Mouse (Mus musculus): ENCODE measurements around the gene Gpld1. TPM values are rescaled to one million over a fixed set of nuclear protein-coding genes. Genes with fewer than 3 reads are reported as not detected.
A peak's percentile ranks its signal among the peaks of the same experiment; 100 is the strongest.
"Not testable (repeated sequence)": the region's sequence is repeated elsewhere in the genome, so short reads cannot be mapped to it uniquely, and the experiment has no call there.

Gene Gpld1
- total RNA-seq, 2 experiments from 2014 or later: not detected

DNA sequence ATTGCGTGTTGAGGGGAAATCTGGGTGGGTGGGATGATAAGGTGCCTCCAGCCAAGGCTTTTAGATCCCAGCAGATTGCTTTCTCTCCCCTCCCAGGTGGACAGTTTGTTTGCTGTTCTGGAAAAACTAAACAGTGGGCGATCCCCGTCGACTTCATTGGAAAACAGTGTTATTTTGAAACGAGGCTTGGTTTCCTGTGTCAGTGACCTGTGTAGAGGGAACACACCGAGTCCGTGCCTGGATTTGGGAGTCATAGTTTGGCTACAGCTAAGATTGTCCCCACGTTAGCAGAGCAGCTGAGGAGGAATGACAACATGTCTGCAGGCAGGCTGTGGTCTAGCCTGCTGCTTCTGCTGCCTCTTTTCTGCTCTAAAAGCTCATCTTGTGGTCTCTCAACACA is 351 bp downstream of the Gpld1 start:
- ATAC-seq (replicated peaks; ENCODE audit: low FRiP score, poor library complexity, severe bottlenecking): no peak

DNA sequence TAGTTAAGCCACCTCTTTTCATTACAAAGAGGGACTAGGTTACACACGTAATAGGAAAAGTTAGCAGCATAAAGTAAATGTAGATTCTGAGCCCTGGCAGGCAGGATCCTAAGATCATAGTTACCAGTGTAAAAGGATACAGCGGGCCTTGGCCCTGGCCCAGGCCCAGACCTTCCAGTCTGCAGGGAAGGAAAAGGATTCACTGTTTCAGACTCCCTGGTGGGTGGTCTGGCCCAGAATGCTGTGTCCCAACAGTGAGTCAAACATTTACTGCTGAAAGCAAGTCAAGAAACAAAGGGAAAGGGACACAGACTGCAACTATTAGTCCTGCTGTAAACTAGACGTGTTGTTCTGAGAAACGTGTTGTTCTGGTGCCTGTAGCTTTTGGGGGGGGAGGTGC is 2.6 kb downstream of the Gpld1 start:
- no peak for ATAC-seq (replicated peaks; ENCODE audit: low FRiP score, poor library complexity, severe bottlenecking)

DNA sequence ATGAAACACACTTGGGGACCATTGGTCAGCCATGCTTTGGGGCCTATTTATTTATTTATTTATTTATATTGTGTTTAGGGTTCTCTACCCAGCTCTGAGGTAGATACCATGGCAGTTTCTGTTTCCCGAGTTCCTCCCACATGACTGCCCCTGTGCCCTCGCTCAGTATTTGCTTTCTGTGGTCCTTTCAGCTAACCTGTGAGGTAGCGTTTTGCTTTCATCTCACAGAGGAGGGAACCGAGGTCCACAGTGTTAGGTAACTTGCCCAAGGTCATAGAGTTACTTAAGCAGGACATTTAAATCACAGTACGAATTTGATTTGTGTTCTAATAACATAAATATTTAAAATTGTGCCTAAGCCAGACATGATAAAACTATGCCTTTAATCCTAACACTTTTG is 4.2 kb downstream of the Gpld1 start:
- no peak for ATAC-seq (replicated peaks; ENCODE audit: low FRiP score, poor library complexity, severe bottlenecking)

DNA sequence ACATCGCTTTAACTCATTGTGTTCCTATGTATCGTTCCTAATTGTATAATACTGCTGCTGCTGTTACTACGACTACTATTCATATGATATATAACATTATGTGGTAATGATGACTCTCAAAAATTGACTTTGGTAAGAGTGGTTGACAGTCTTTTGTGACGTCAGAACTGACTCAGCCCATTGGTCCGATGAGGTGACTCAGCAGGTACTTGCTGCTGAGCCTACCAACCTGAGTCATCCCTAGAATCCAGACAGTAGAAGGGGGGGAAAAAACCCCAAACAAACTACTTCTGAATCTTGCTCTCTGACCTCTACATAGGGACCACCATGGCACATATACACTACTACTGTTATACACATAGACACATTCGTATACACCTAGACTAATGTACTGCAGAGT is 5.9 kb downstream of the Gpld1 start:
- ATAC-seq (replicated peaks; ENCODE audit: low FRiP score, poor library complexity, severe bottlenecking): no peak

DNA sequence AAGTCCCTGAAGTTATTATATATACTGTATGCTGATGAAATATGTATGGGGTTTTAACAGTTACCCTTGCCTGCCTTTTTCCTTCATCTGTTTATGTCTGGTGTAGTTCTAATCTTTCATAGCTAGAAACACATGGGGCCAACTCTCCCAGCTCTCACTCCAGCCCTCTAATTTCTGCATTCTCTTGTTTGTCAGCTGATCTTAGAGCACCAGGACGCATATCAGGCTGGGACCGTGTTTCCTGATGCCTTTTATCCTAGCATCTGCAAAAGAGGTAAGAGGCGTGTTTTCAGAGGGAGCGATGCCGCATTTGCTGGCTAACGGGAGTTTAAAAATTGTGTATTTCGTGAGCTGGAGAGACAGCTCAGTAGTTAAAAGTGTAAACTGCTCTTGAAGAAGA is 9.7 kb downstream of the Gpld1 start:
- no peak for ATAC-seq (replicated peaks; ENCODE audit: low FRiP score, poor library complexity, severe bottlenecking)

DNA sequence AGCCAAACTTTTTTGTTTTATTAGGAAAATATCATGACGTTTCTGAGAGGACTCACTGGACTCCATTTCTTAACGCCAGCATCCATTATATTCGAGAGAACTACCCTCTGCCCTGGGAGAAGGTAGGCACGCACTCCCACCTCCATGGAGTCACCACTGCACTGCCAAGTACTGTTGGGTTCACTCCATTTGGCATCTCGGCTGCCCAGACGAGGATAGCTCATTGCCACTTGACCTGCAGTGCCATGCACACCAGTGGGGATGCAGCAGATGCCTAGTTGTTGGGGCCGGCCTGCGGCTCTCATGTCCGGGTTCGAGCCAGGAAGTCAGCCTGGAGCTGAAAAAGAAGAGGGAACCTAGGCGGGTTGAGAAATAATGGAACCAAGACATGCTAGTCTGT is 12.1 kb downstream of the Gpld1 start:
- ATAC-seq (replicated peaks; ENCODE audit: low FRiP score, poor library complexity, severe bottlenecking): no peak

DNA sequence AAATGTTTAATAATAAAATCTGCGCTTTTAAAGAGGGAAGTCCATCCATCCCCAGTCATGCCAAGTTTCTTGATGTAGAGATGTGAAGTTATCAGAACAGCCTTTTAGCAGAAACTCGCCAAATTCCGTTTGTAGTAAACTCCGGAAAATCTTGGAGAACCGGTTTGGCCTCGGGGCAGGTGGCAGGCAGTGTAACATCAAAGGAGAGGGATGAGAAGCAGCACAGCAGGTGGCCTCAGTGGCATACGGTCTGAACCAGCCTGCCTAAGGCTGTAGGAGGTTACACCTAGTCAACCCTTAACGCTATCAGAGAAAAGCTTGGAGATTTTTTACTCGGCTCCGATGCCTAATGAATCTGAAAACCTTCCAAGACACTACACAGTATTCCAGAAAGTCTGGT is 12.5 kb downstream of the Gpld1 start:
- ATAC-seq (replicated peaks; ENCODE audit: low FRiP score, poor library complexity, severe bottlenecking): no peak

DNA sequence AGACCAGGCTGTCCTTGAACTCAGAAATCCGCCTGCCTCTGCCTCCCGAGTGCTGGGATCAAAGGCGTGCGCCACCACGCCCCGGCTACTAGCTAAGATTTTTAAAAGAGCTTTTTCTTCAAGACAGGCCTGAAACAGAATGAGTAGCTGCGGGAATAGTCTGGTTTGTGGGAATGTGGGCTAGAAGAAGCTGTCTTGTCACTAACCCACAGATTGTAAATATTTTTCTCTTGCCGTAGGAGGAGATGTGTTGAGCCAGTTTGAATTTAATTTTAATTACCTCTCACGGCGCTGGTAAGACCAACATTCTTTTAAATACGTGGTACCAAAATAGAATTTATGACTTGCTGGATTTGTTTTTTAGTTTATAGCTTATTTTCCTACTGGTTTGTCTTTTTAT is 15.7 kb downstream of the Gpld1 start:
- no peak for ATAC-seq (replicated peaks; ENCODE audit: low FRiP score, poor library complexity, severe bottlenecking)

DNA sequence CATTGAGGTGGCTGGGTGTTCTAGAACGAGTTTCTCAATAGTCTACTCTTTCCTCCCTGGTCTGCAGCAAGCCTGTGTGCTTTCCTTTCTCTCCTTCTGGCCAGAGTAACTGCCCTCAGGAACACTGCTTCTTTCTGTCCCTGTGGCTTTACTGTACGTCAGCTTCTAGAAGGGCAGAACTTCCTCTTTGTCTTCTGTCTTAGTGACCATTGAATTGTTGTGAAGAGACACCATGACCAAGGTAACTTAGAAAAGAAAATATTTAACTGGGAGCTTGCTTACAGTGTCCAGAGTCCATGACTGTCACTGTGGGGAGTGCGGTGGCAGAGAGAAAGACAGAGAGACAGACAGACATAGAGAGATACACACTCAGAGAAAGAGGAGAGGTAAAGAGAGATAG is 17.1 kb downstream of the Gpld1 start:
- ATAC-seq (replicated peaks; ENCODE audit: low FRiP score, poor library complexity, severe bottlenecking): no peak

DNA sequence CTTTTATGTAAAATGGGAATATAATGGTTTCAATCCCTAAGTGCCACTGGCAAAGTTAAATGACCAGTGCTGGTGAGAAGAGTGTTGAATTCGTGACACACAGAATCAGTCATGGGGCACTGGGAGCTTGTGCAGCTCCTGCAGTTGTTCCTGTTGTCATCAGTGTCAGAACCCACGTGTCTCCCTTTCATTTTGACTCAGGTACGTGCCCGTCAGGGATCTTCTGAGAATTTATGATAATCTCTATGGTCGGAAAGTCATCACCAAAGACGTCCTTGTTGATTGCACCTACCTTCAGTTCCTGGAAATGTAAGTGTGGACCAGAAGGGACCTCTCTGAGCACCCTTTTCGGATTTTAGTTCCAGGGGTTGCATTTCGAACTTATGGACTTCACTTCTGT is 19.2 kb downstream of the Gpld1 start:
- ATAC-seq (replicated peaks; ENCODE audit: low FRiP score, poor library complexity, severe bottlenecking): no peak

DNA sequence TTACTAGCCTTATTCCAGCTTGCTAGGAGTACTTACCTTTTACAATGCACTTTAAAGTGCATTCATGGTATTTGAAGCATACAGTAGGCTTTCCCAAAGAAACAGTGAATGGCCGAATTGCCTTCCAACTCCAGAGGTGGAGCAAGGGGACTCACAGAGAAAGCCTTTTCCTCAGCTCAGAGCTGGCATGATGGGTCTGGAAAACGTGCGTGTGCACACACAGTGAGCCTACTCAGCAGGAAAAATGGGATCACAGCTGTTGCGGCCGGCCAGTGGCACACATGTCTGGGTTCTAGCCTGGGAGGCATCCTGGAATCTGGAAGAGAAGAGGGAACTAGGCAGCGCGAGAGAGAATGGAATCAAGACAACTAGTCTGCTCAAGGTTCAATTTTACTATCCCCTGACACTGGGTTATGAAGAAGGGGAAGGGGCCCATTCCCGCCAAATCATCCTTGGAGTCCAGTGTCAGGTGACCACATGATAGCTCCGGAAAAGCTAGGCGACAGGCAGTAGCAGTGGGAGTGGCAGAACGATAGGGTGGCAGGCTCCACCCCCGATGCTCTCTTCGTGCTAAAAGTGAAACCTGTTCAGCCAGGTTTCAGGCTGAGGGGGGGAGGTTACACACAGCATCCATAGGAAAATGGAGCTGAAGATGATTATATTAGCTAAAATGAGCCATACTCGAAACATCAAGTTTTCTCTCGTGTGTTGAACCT is 22.3 kb downstream of the Gpld1 start:
- ATAC-seq (replicated peaks; ENCODE audit: low FRiP score, poor library complexity, severe bottlenecking): peak; percentile 70

DNA sequence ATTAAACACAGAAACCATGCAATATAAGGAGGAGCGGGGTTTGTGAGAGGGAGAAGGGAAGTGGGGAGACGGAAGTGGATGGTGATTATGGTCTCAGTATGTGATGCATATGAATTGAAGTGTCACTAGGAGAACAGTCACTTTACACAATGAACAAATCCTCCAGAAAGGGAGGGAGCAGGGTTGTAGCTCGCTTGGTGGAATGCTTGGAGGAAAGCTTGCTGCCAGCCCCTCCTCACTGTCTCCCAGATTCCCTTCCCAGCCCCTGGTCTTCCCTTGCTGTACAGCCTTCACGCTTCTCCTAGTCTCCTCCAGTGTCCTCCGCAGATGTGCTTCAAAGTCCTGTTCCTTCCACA is 22.9 kb downstream of the Gpld1 start:
- peak; percentile 58 for ATAC-seq (replicated peaks; ENCODE audit: low FRiP score, poor library complexity, severe bottlenecking)

DNA sequence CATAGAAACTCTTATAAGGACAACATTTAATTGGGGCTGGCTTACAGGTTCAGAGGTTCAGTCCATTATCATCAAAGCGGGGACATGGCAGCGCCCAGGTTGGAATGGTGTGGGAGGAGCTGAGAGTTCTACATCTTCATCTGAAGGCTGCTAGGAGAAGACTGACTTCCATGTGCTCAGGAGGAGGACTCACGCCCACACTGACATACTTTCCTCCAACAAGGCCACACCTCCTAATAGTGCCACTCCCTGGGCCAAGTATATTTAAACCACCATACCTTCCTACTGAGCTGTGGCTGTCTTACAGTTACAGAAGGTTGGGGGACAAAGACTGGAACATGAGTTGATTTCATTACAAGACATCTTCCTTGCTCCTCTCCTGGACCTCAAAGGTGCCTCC is 28.8 kb downstream of the Gpld1 start:
- ATAC-seq (replicated peaks; ENCODE audit: low FRiP score, poor library complexity, severe bottlenecking): not testable (repeated sequence)

DNA sequence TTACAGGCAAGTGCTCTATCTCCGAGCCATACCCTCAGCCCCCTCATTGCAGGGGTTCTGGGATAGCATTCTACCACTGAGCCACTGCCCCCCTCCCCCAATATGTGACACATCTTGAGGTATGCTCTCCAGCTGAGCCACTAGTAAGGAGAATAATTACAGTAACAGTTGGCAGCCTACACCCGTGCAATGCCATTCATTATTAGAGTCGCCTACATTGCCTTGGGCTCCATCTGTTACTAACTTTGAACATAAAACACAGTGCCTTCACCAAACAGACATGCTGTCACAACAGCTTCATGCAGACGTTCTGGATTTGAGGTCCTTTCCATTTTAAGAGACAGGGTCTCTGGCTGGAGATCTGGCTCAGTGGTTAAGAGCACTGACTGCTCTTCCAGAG is 33.4 kb downstream of the Gpld1 start:
- ATAC-seq (replicated peaks; ENCODE audit: low FRiP score, poor library complexity, severe bottlenecking): no peak

DNA sequence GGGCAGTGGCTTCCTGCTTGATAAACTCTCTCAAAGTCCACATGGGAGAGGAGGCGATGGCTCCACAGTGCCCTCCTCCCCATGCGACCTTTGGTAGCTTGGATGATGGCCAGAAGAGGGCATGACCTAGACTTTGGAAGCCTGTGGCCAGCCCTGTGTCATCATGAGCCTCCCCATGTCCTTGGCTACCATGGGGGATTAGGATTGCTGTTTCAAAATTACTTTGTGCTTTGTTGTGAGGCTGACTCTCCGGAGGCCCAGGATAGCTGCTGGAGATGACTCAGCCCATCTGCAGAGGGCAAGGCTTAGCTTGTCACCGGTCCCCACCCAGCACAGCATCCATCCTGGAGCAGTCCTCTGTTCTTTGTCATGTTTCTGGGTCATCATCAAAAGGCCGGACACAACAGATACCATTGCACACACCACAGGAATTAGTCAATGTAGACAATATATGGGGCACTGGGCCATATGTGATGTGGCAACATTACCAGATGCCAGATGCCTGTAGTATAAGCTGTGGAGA is 34.9 kb downstream of the Gpld1 start:
- no peak for ATAC-seq (replicated peaks; ENCODE audit: low FRiP score, poor library complexity, severe bottlenecking)

DNA sequence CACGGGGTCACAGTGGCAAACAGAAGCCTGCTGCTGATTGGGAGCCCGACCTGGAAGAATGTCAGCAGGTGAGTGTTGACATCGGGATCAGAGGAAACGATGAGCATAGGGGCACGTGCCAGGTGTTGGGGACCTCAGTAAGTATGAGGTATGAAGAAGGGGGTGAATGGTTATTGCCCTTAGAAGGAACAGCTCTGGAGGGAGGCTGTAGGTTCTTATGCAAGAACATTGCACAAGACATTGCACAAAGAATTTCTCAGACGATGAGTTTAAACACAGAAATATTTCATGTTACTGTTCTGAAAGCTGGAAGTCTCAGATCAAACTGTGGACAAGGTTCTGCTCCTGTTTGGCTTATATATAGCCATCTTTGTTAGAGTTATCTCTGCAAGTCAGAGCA is 38.1 kb downstream of the Gpld1 start:
- no peak for ATAC-seq (replicated peaks; ENCODE audit: low FRiP score, poor library complexity, severe bottlenecking)

DNA sequence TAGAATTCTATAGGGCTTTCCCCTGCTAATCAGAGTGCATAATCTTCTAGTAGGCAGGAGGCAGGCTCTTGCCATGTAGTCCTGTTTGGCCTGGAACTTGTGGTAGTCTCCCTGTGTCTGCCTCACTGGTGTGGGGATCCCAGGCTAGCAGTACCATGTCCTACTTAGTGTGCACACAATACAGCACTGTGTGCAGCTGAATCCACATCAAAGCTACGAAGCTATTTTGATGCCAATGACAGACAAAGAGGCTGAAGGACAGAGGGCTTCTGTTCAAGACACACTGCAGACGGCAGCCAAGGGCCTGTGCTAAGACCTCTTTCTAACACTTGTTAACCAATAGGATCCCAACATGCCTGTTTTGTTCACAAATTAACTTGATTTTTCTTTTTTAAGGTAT is 42.5 kb downstream of the Gpld1 start:
- no peak for ATAC-seq (replicated peaks; ENCODE audit: low FRiP score, poor library complexity, severe bottlenecking)

DNA sequence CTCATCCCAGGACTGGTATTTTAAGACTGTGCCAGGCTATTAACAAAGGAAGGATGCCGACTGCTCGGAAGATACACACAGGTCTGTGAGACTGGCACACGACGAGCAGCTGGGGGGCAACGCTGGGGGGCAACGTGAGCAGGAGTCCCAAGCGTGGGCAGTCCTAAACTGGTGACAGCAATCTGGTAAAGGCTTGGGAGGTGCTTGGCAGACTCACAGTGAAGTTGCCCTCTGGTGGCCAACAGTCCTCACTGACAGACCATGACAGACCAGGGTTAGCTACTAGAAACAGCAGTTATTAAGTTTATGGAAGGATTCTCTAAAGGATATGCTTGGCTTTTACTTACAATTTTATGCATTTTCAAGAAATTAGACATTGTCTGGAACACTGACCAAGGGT is 45.4 kb downstream of the Gpld1 start:
- ATAC-seq (replicated peaks; ENCODE audit: low FRiP score, poor library complexity, severe bottlenecking): 0 out of 2 replicates have a peak, but pooled peaks have one; percentile 49

DNA sequence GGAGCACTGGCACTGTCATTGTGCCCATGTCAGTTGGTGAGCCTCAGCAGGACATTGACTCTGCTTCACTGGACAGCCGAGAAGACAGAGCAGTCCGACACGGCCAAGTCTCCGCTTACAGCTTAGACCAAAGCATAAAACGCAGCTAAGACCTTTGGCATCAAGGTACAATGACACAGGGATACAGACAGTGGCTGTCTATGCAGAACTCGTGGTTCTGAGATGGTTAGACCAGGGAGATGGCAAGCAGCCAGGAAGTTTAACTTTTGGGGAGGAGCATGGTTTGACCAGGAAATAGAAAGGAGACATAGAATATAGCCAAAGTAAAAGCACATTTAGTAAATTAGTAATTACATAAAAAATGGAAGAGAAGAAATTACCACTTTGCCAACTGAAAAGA is 46.1 kb downstream of the Gpld1 start:
- ATAC-seq (replicated peaks; ENCODE audit: low FRiP score, poor library complexity, severe bottlenecking): no peak

DNA sequence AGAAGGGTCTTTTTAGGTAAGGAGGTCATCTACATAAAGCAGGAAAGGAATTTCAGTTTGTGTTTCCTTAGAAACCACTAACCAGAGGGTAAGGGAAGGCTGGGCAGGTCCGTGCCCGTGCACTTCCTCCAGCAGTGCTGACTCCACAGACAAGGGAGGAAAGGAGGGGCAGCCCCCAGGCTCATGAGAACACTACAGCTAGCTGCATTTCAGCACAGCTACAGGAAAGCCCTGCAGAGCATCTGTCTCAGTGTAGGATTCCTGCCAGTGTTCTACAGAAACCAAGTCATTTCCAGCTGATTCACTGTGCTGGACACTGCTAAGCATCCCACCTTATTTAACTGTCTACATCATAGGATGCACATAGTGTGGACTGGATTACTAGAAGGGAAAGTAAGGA is 50.2 kb downstream of the Gpld1 start:
- no peak for ATAC-seq (replicated peaks; ENCODE audit: low FRiP score, poor library complexity, severe bottlenecking)

DNA sequence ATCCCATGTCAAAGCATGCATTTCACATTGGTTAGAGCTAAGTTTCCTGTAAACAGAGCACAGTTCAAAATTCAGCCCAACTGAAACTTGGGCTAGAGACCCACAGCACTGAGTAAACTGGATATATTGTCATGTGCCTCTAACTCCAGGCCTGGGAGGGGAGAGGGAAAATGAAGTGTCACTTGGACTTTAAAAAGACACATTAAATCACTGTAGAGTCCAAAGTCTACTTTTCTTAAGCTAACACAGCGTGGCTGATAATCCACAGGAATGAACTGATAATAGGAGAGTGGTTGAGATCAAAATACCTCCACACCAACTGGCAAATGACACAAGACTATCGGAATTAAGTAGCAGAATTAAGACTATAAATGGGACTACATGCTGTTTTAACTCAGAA is 56.6 kb downstream of the Gpld1 start:
- no peak for ATAC-seq (replicated peaks; ENCODE audit: low FRiP score, poor library complexity, severe bottlenecking)

DNA sequence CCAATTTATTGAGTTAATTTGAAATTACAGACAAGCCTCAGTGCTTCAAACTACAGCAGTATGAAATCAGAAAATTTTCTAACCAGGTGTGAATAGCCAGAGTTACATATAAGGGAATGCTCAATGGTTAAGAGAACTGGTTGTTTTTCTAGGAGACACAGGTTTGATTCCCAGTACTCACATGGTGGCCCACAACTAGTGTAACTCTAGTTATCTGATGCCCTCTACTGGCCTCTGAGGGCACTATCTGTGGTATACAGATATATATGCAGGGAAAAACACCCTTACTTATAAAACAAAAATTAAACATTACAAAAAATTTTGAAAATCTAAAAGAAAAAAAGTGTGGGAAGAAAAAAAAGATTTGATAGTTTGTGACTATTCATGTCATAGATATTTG is 60.0 kb downstream of the Gpld1 start:
- no peak for ATAC-seq (replicated peaks; ENCODE audit: low FRiP score, poor library complexity, severe bottlenecking)

Measured in erythroid progenitor cell, adult 5-6 weeks (primary cell).